Mouse (Mus musculus) liver, embryonic 14.5 days (tissue): ENCODE measurements around the gene Pacrg. TPM values are rescaled to one million over a fixed set of nuclear protein-coding genes. Genes with fewer than 3 reads are reported as not detected.

Source experiments
- ATAC-seq: fragments of 200-750 bp; cut with Nextera tagmentation; 2 replicates; pipeline ENCODE4 v1.8.0; 2017; ENCODE audit warnings: moderate number of reproducible peaks, mild to moderate bottlenecking, moderate library complexity; ENCODE audit not compliant: insufficient read depth
- DNase-seq, 3 experiments: peaks; one replicate each; pipeline ENCODE4 v3.0.0-alpha.2; 2012 to 2013; ENCODE audit warnings: low read depth in 3 of 3, low spot score in 3 of 3
- H3K27ac ChIP-seq: fragments of 300-500 bp; sonication (generic); 2 replicates; pipeline ENCODE4 v1.5.1; 2014; ENCODE audit warnings: moderate library complexity, mild to moderate bottlenecking, control low read depth, inconsistent platforms
- H3K27me3 ChIP-seq: fragments of 300-500 bp; sonication (generic); 2 replicates; pipeline ENCODE4 v1.6.1; 2014; ENCODE audit warnings: mild to moderate bottlenecking, low read length, moderate library complexity; ENCODE audit not compliant: control insufficient read depth, insufficient read depth
- H3K36me3 ChIP-seq: fragments of 300-500 bp; sonication (generic); replicated peaks from 2 replicates; pipeline ENCODE4 v1.6.1; 2014; ENCODE audit warnings: low read depth; ENCODE audit not compliant: control insufficient read depth, insufficient read depth
- H3K4me1 ChIP-seq, 2 experiments: fragments of 200-500 bp in 1 of 2; fragments of 300-500 bp in 1 of 2; sonication (generic) in 1 of 2; replicated peaks; 2 replicates each; pipeline ENCODE4 v1.6.1; 2012 to 2014; ENCODE audit warnings: antibody characterized with exemption in 1 of 2, inconsistent platforms in 1 of 2, low read length in 1 of 2; ENCODE audit not compliant: control insufficient read depth in 2 of 2, insufficient read depth in 2 of 2
- H3K4me2 ChIP-seq: fragments of 300-500 bp; sonication (generic); 2 replicates; pipeline ENCODE4 v1.6.1; 2014; ENCODE audit warnings: low read depth, mild to moderate bottlenecking, control low read depth, moderate library complexity
- H3K4me3 ChIP-seq, 2 experiments: fragments of 200-500 bp in 1 of 2; fragments of 300-500 bp in 1 of 2; sonication (generic) in 1 of 2; 2 replicates each; pipeline ENCODE4 v1.5.1; 2012 to 2014; ENCODE audit warnings: low read depth in 2 of 2, low read length in 2 of 2, mild to moderate bottlenecking in 2 of 2, control low read depth in 1 of 2, inconsistent platforms in 1 of 2, moderate library complexity in 1 of 2; ENCODE audit not compliant: insufficient read depth in 1 of 2
- H3K9ac ChIP-seq: fragments of 300-500 bp; sonication (generic); replicated peaks from 2 replicates; pipeline ENCODE4 v1.6.1; 2014; ENCODE audit warnings: mild to moderate bottlenecking, control low read depth, moderate library complexity
- H3K9me3 ChIP-seq: fragments of 300-500 bp; sonication (generic); 2 replicates; pipeline ENCODE4 v1.6.1; 2016; ENCODE audit warnings: low read length, mixed read lengths; ENCODE audit not compliant: control insufficient read depth
- CTCF ChIP-seq: IDR thresholded peaks from 2 replicates; pipeline ENCODE4 v1.5.1; 2016; ENCODE audit warnings: antibody characterized with exemption, low read depth, control low read depth
- EP300 ChIP-seq: IDR thresholded peaks from 2 replicates; pipeline ENCODE4 v1.6.1; 2016; ENCODE audit warnings: antibody characterized with exemption, low read depth
- WGBS: fragments of 180-500 bp; shearing (Covaris S2); extraction: QIAGEN DNeasy Blood & Tissue Kit; methylation state at CpG from one replicate; pipeline ENCODE4 v1.1.7; 2014; ENCODE audit not compliant: insufficient replicate concordance; 5-methylcytosine and 5-hydroxymethylcytosine counted together
- polyA plus RNA-seq, 2 experiments: library from polyadenylated mRNA; depleted of rRNA in 1 of 2; stranded (reverse) in 1 of 2; unstranded in 1 of 2; fragments of >200 nt; fragmentation: Nextera tagmentation in 1 of 2; extraction: Ambion mirVana in 1 of 2; gene quantifications; 2 replicates each; pipeline versions ENCODE4 v1.2.1 to v1.2.3; 2012 to 2014

Pacrg gene
- polyA plus RNA-seq, 2 experiments, result 0.04 TPM; not detected in 1

GRCm38 (mm10) chr17:10628240-10628639 is 211.9 kb downstream of the Pacrg start:
- WGBS, result 45% methylated on average over 4 of the region's 4 CpGs
- TF ChIP-seq CTCF (no peak), EP300 (no peak)
- Histone ChIP-seq H3K27ac (no peak overlapping the region), H3K4me1 (no peaks in the 10 kb centered on the region), H3K27me3 (no peaks in the 10 kb centered on the region), H3K4me3 (no peak overlapping the region), H3K9ac (no peak overlapping the region), H3K36me3 (no peaks in the 10 kb centered on the region), H3K9me3 (no peaks in the 10 kb centered on the region), H3K4me2 (no peak overlapping the region)
- DNase-seq (no peak), ATAC-seq (no peak)

- H3K4me3 ChIP-seq, result no peak overlapping the region
- H3K9me3 ChIP-seq, result no peaks in the 10 kb centered on the region
- H3K27me3 ChIP-seq, result no peaks in the 10 kb centered on the region
- DNase-seq (no peak), ATAC-seq (no peak)
- no peak overlapping the region for H3K4me2 ChIP-seq
- no peaks in the 10 kb centered on the region for H3K36me3 ChIP-seq
- WGBS, result 52% methylated on average over 2 of the region's 2 CpGs
- no peaks in the 10 kb centered on the region for H3K4me1 ChIP-seq
- TF ChIP-seq EP300 (no peak), CTCF (no peak)
- no peak overlapping the region for H3K9ac ChIP-seq
- H3K27ac ChIP-seq, result no peak overlapping the region
Measured at GRCm38 (mm10) chr17:10627476-10627875, 212.6 kb downstream of the Pacrg start.

GRCm38 (mm10) chr17:10626299-10627095 is 213.6 kb downstream of the Pacrg start:
- no peak for ATAC-seq
- Histone ChIP-seq H3K4me1 (no peaks in the 10 kb centered on the region), H3K9ac (no peak overlapping the region), H3K4me2 (no peak overlapping the region), H3K27ac (no peak overlapping the region), H3K9me3 (no peaks in the 10 kb centered on the region), H3K4me3 (no peak overlapping the region), H3K36me3 (no peaks in the 10 kb centered on the region), H3K27me3 (no peaks in the 10 kb centered on the region)
- DNase-seq, result no peak
- 63% methylated on average over 13 of the region's 13 CpGs for WGBS
- TF ChIP-seq EP300 (no peak), CTCF (no peak)

GRCm38 (mm10) chr17:10624699-10625424 is 215.2 kb downstream of the Pacrg start:
- WGBS, result 74% methylated on average over 6 of the region's 6 CpGs
- no peak overlapping the region for H3K4me3 ChIP-seq
- no peaks in the 10 kb centered on the region for H3K4me1 ChIP-seq
- H3K27ac ChIP-seq, result no peak overlapping the region
- no peak overlapping the region for H3K9ac ChIP-seq
- H3K27me3 ChIP-seq, result no peaks in the 10 kb centered on the region
- DNase-seq, result no peak
- H3K4me2 ChIP-seq, result no peak overlapping the region
- no peaks in the 10 kb centered on the region for H3K9me3 ChIP-seq
- no peaks in the 10 kb centered on the region for H3K36me3 ChIP-seq
- no peak for ATAC-seq
- TF ChIP-seq EP300 (no peak), CTCF (no peak)

GRCm38 (mm10) chr17:10620621-10621020 is 219.5 kb downstream of the Pacrg start:
- no peaks in the 10 kb centered on the region for H3K4me1 ChIP-seq
- 44% methylated on average over 2 of the region's 2 CpGs for WGBS
- no peaks in the 10 kb centered on the region for H3K27me3 ChIP-seq
- no peak overlapping the region for H3K4me3 ChIP-seq
- no peak overlapping the region for H3K27ac ChIP-seq
- no peaks in the 10 kb centered on the region for H3K9me3 ChIP-seq
- TF ChIP-seq EP300, result no peak
- no peak for TF ChIP-seq CTCF
- no peak overlapping the region for H3K9ac ChIP-seq
- no peak overlapping the region for H3K4me2 ChIP-seq
- H3K36me3 ChIP-seq, result no peaks in the 10 kb centered on the region
- no peak for DNase-seq
- ATAC-seq, result no peak
